Mouse (Mus musculus): ENCODE measurements around the gene Tmem128. TPM values are rescaled to one million over a fixed set of nuclear protein-coding genes. Genes with fewer than 3 reads are reported as not detected.

Tmem128 gene
- 25.1 and 31.8 TPM in 2 replicates for polyA plus RNA-seq (2012; rRNA removed)

DNA sequence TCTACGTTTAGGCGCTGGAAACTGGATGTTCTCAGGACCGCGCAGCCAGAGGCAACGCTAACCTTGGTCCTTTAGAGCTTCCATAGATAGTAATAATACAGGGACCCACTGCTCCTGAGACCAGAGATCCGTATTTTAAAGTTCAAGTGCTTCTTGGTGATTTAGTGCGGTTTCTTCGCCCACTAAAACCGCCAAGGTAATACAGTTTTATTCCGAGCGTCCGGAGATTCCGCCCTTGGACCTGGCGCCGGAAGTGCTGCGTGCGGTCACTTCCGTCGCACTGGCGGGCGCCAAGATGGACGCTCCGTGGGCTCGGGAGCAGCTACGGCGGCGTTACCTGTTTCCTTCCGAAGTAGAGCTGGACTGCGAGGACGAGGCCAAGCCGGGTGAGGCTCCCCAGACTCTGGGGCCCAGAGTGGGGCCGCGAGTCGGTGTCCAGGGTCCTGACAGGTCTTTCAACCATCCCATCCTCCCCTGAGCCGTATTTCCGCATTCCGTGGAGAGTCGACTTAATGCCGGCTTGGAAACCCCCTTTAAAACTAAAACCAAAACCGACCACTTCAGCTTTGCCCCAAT lies at the start of gene Tmem128:
Gene Tmem128 (plus strand): TSS at position 79 of the 576 bp plus-strand sequence.

DNA sequence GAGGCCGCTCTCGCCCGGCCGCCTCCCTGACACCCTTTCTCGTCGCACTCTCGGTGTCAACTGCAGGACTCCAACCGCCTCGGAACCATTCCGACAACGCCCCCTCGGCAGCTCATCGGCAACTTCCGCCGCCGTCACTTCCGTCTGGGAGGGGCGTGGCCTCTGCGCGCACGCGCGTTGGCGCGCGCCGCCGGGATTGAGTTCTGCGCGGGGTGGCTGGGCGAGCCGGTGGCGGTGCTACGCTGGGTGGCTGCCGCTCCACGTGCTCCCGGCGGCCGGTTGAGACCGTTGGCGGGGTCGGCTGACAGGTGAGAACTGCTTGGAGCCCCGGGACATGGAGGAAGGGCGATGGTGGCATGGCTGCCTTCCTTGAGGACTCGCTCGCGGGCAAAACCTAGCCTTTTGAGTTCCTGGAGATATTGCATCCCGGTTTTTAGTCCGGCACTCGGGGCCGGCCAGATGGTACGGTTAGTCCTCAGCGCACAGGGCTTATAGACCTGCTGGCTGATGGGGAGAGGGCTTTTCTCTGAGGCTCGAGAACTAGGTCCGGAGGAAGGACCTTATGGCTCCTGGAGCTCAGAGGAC lies 39.6 kb upstream of the Tmem128 start, which contains the start of the genes Zbtb49 and Lyar:
Gene Zbtb49 (minus strand): TSS at position 130 of the 585 bp plus-strand sequence.
Gene Lyar (plus strand): TSS at position 143 of the 585 bp plus-strand sequence.

DNA sequence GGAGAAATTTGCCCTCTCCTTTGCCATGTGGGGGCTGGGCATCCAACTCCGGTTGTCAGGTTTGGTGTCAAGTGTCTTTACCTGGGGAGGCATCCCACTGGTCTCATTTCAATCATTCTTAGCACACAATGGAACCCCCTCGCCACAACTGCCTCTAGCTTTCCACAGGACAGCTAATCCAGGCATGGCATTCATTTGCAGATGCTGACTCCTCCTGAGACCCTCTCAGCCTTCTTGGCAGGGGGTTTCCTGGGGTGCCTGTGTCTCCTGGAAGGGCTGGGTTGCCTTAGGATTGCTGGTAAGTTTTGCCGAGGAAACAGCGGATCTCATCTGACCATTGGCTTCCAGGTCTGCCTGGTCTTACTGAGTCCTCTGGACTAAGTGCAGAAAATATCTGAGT lies 15.8 kb downstream of the Tmem128 start, which contains the start of gene Otop1:
Gene Otop1 (plus strand): TSS at position 202 of the 400 bp plus-strand sequence.

Other genes with a start within 250 kb of the Tmem128 start
- gene Stx18, start 221.4 kb upstream of the Tmem128 start, polyA plus RNA-seq (2012; rRNA removed): 9.7 and 10.2 TPM in 2 replicates
- gene Nsg1, start 100.3 kb upstream of the Tmem128 start, polyA plus RNA-seq (2012; rRNA removed): 1.2 and 1.3 TPM in 2 replicates
- gene Zbtb49, start 39.7 kb upstream of the Tmem128 start, polyA plus RNA-seq (2012; rRNA removed): 3.3 and 3.6 TPM in 2 replicates
- 55.3 and 55.6 TPM in 2 replicates for gene Lyar, start 39.7 kb upstream of the Tmem128 start, polyA plus RNA-seq (2012; rRNA removed)
- not detected in 2 replicates for gene Otop1, start 15.8 kb downstream of the Tmem128 start, polyA plus RNA-seq (2012; rRNA removed)
- gene Drd5, start 59.2 kb downstream of the Tmem128 start, polyA plus RNA-seq (2012; rRNA removed): not detected in 2 replicates
- 1.5 TPM in 2 replicates for gene Slc2a9, start 243.0 kb downstream of the Tmem128 start, polyA plus RNA-seq (2012; rRNA removed)